Mouse (Mus musculus) heart, adult 10 weeks (tissue): ENCODE measurements around the gene Vmn1r12. TPM values are rescaled to one million over a fixed set of nuclear protein-coding genes. Genes with fewer than 3 reads are reported as not detected.

Experiments
- polyA plus RNA-seq: library from polyadenylated mRNA; stranded (reverse); fragments of 350-450 nt; fragmentation: Illumina TruSeq; extraction: RNeasy Lipid Tissue Mini Kit (QIAGEN cat#74804); gene quantifications from one replicate; pipeline ENCODE4 v1.2.3, GENCODE M21; 2014; ENCODE audit warnings: low read depth, low replicate concordance

Vmn1r12 gene
- polyA plus RNA-seq, result not detected

GRCm38 (mm10) chr6:57156619-57157018 is at the start of gene Vmn1r12:
Gene Vmn1r12 (plus strand): TSS chr6:57156919.

GRCm38 (mm10) chr6:57109154-57109553 is 47.6 kb upstream of the Vmn1r12 start, which contains the start of gene Vmn1r10:
Gene Vmn1r10 (plus strand): TSS chr6:57109454.

GRCm38 (mm10) chr6:57133155-57133554 is 23.6 kb upstream of the Vmn1r12 start, which contains the start of gene Vmn1r11:
Gene Vmn1r11 (plus strand): TSS chr6:57133455.

GRCm38 (mm10) chr6:57202990-57203389 is 46.3 kb downstream of the Vmn1r12 start, which contains the start of gene Vmn1r13:
Gene Vmn1r13 (plus strand): TSS chr6:57203290.

Other genes with a start within 250 kb of the Vmn1r12 start
- gene Nt5c3, start 233.0 kb upstream of the Vmn1r12 start, polyA plus RNA-seq, result 79.6 TPM
- not detected for gene Vmn1r4, start 232.9 kb upstream of the Vmn1r12 start, polyA plus RNA-seq
- gene Vmn1r5, start 186.6 kb upstream of the Vmn1r12 start, polyA plus RNA-seq, result not detected
- not detected for gene Vmn1r6, start 159.7 kb upstream of the Vmn1r12 start, polyA plus RNA-seq
- not detected for gene Vmn1r7, start 131.6 kb upstream of the Vmn1r12 start, polyA plus RNA-seq
- gene Vmn1r8, start 124.6 kb upstream of the Vmn1r12 start, polyA plus RNA-seq, result not detected
- gene Vmn1r9, start 90.1 kb upstream of the Vmn1r12 start, polyA plus RNA-seq, result not detected
- not detected for gene Vmn1r10, start 47.5 kb upstream of the Vmn1r12 start, polyA plus RNA-seq
- not detected for gene Vmn1r11, start 23.5 kb upstream of the Vmn1r12 start, polyA plus RNA-seq
- gene Vmn1r13, start 46.4 kb downstream of the Vmn1r12 start, polyA plus RNA-seq, result not detected
- gene Vmn1r14, start 74.8 kb downstream of the Vmn1r12 start, polyA plus RNA-seq, result not detected
- not detected for gene Vmn1r15, start 101.0 kb downstream of the Vmn1r12 start, polyA plus RNA-seq
- gene Vmn1r16, start 172.6 kb downstream of the Vmn1r12 start, polyA plus RNA-seq, result not detected
- gene Vmn1r17, start 206.8 kb downstream of the Vmn1r12 start, polyA plus RNA-seq, result not detected
- not detected for gene Vmn1r18, start 238.9 kb downstream of the Vmn1r12 start, polyA plus RNA-seq
- not detected for gene Vmn1r19, start 246.9 kb downstream of the Vmn1r12 start, polyA plus RNA-seq